Mouse (Mus musculus): ENCODE data around the gene Padi2. TPM values are rescaled to one million over a fixed set of nuclear protein-coding genes. Genes with fewer than 3 reads are reported as not detected.

Padi2 gene
- total and polyA plus RNA-seq, 3 experiments = 0.04 TPM; not detected in 2

- Histone ChIP-seq H3K36me3 (replicated peaks in 1 of 2; ENCODE audit: control insufficient read depth in 1 of 2, insufficient read depth in 1 of 2, low read length in 1 of 2) (no peaks in the 10 kb centered on the region), H3K4me2 (ENCODE audit: insufficient read depth, low read depth, poor library complexity, severe bottlenecking) (no peak overlapping the region), H3K79me2 (replicated peaks; ENCODE audit: control insufficient read depth, extremely low read depth, insufficient read depth, poor library complexity, severe bottlenecking) (no peaks in the 10 kb centered on the region), H3K4me1 (ENCODE audit: control insufficient read depth in 1 of 2, insufficient read depth in 2 of 2) (no peaks in the 10 kb centered on the region; a peak in 1 of 4 replicates), H3K9me3 (replicated peaks; ENCODE audit: low read length) (no peaks in the 10 kb centered on the region), H3K27ac (ENCODE audit: insufficient read depth, low read depth) (no peak overlapping the region), H3K9ac (ENCODE audit: insufficient read depth, low read depth) (no peak overlapping the region), H3K4me3 (replicated peaks in 1 of 3; ENCODE audit: low read depth in 2 of 3, low read length in 2 of 3, poor library complexity in 1 of 3) (no peak overlapping the region), H3K27me3 (replicated peaks) (peaks cover 91% of the 10 kb centered on the region)
- dilution Hi-C loops (cut with MboI; ENCODE audit: extremely low pct_ligation_motif_present, extremely low pct_unique_long_range_greater_than_20kb, low sequenced_read_pairs) (no loop called here), in situ Hi-C loops (cut with MboI; ENCODE audit: low pct_ligation_motif_present, low pct_unique_long_range_greater_than_20kb, low sequenced_read_pairs) (no loop called here)
- TF ChIP-seq KAT2A (IDR thresholded peaks at IDR 0.05; ENCODE audit: insufficient replicate concordance, low read length) (no peak), MYC (IDR thresholded peaks at IDR 0.05; ENCODE audit: low read depth, low read length) (no peak), SIN3A (IDR thresholded peaks at IDR 0.05; ENCODE audit: low read length) (no peak), CTCF (conservative IDR thresholded peaks at IDR 0.05 in 1 of 2, IDR thresholded peaks at IDR 0.05 in 1 of 2; ENCODE audit: low read depth in 2 of 2, low read length in 2 of 2) (no peak), MAFK (IDR thresholded peaks at IDR 0.05; ENCODE audit: insufficient replicate concordance, low read length) (no peak), TBP (conservative IDR thresholded peaks at IDR 0.05; ENCODE audit: low read depth, low read length) (no peak), RCOR1 (conservative IDR thresholded peaks at IDR 0.05; ENCODE audit: low read depth, low read length) (no peak), E2F4 (IDR thresholded peaks at IDR 0.05; ENCODE audit: insufficient replicate concordance, low read depth, low read length) (no peak), JUN (IDR thresholded peaks at IDR 0.05; ENCODE audit: insufficient read depth, low read depth, low read length) (no peak), ZC3H11A (IDR thresholded peaks at IDR 0.05; ENCODE audit: low read depth, low read length) (no peak), MXI1 (IDR thresholded peaks at IDR 0.05; ENCODE audit: low read depth, low read length) (no peak), PAX5 (IDR thresholded peaks at IDR 0.05; ENCODE audit: low read length) (no peak), NELFE (IDR thresholded peaks at IDR 0.05; ENCODE audit: low read depth, low read length) (no peak)
- no peak for DNase-seq (ENCODE audit: extremely low read depth)
Observed at GRCm38 (mm10) chr4:140925648-140926047, 19.5 kb downstream of the Padi2 start.

DNA sequence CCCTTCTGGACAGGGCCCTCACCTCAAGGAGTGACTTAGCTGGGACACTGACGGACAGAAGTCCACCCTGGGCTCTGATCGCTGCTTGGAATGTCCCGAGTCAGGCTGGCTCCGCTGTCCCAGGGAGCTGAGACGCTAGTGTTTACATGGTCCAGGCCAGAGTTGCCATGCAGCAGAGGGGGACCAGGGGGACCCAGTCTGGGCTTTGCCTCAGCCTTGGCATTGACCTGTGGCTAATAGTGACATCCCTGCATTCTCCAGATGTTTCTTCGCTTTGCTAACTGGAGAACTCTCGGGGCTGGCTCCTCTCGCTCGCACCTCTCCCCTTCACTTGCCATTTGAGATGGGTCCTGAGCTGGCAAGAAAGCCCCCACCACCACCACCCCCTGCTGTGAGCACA is 22.2 kb downstream of the Padi2 start:
- Histone ChIP-seq H3K27me3 (replicated peaks) (peaks cover 94% of the 10 kb centered on the region), H3K79me2 (replicated peaks; ENCODE audit: control insufficient read depth, extremely low read depth, insufficient read depth, poor library complexity, severe bottlenecking) (no peaks in the 10 kb centered on the region), H3K9me3 (replicated peaks; ENCODE audit: low read length) (no peaks in the 10 kb centered on the region), H3K4me1 (ENCODE audit: control insufficient read depth in 1 of 2, insufficient read depth in 2 of 2) (no peaks in the 10 kb centered on the region; a peak in 1 of 4 replicates), H3K9ac (ENCODE audit: insufficient read depth, low read depth) (no peak overlapping the region), H3K36me3 (replicated peaks in 1 of 2; ENCODE audit: control insufficient read depth in 1 of 2, insufficient read depth in 1 of 2, low read length in 1 of 2) (no peaks in the 10 kb centered on the region), H3K4me3 (replicated peaks in 1 of 3; ENCODE audit: low read depth in 2 of 3, low read length in 2 of 3, poor library complexity in 1 of 3) (no peak overlapping the region), H3K27ac (ENCODE audit: insufficient read depth, low read depth) (no peak overlapping the region), H3K4me2 (ENCODE audit: insufficient read depth, low read depth, poor library complexity, severe bottlenecking) (no peak overlapping the region)
- TF ChIP-seq TBP (conservative IDR thresholded peaks at IDR 0.05; ENCODE audit: low read depth, low read length) = no peak
- TF ChIP-seq CHD1 (IDR thresholded peaks at IDR 0.05; ENCODE audit: low read depth, low read length) = no peak
- no peak for TF ChIP-seq RCOR1 (conservative IDR thresholded peaks at IDR 0.05; ENCODE audit: low read depth, low read length)
- no peak for TF ChIP-seq USF2 (conservative IDR thresholded peaks at IDR 0.05; ENCODE audit: low read depth, low read length)
- TF ChIP-seq POLR2AphosphoS2 (IDR thresholded peaks at IDR 0.05; ENCODE audit: low read depth, low read length) = no peak
- TF ChIP-seq BHLHE40 (IDR thresholded peaks at IDR 0.05; ENCODE audit: low read depth, low read length) = no peak
- no peak for TF ChIP-seq TCF12 (IDR thresholded peaks at IDR 0.05; ENCODE audit: low read depth, low read length)
- no peak for TF ChIP-seq MAX (IDR thresholded peaks at IDR 0.05; ENCODE audit: low read length)
- TF ChIP-seq JUN (IDR thresholded peaks at IDR 0.05; ENCODE audit: insufficient read depth, low read depth, low read length) = no peak
- no peak for TF ChIP-seq MYC (IDR thresholded peaks at IDR 0.05; ENCODE audit: low read depth, low read length)
- no peak for TF ChIP-seq MAFK (IDR thresholded peaks at IDR 0.05; ENCODE audit: insufficient replicate concordance, low read length)
- TF ChIP-seq CTCF (conservative IDR thresholded peaks at IDR 0.05 in 1 of 2, IDR thresholded peaks at IDR 0.05 in 1 of 2; ENCODE audit: low read depth in 2 of 2, low read length in 2 of 2) = no peak
- in situ Hi-C loops (cut with MboI; ENCODE audit: low pct_ligation_motif_present, low pct_unique_long_range_greater_than_20kb, low sequenced_read_pairs) (no loop called here), dilution Hi-C loops (cut with MboI; ENCODE audit: extremely low pct_ligation_motif_present, extremely low pct_unique_long_range_greater_than_20kb, low sequenced_read_pairs) (no loop called here)
- no peak for DNase-seq (ENCODE audit: extremely low read depth)

Measured in CH12.LX (cell line).